In the genomic region with DNA sequence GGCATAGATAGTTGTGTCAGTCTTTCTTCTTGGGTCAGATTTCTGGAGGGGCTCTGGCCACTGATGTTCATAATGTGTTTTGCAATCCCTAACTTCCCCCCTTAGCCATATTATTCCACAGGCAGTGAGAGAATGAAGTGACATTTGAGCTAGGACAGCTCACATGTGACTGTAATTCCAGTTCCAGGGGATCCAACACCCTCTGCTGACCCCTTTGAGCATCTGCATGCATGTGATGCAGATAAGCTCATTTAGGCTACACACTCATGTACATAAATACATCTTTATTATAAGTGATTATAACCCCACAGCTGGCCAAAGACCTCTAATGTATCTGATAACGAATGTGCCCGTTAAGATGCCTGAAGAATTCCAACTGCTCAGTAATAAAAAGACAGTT, we compare ENCODE assay signal across 16 mouse cellular contexts. TPM values are rescaled to one million over a fixed set of nuclear protein-coding genes. Genes with fewer than 3 reads are reported as not detected.
"Had no signal": no experiment of that assay in that cellular context is flagged by ENCODE, and none has a peak within 500 bp of the region (broad histone marks: within the 10 kb centered on the region; RNA-seq: fewer than 3 reads in every experiment).

No protein-coding gene starts in this region.

- H3K36me3 ChIP-seq: liver, embryonic 13.5 days; liver, embryonic 15.5 days; midbrain, embryonic 13.5 days; midbrain, embryonic 15.5 days; neural tube, embryonic 12.5 days; stomach, embryonic 15.5 days had no signal

- H3K9ac ChIP-seq: liver, embryonic 13.5 days; liver, embryonic 15.5 days; liver, postnatal 0 days; midbrain, embryonic 13.5 days; midbrain, embryonic 15.5 days; neural tube, embryonic 12.5 days; stomach, embryonic 15.5 days had no signal

- H3K4me1 ChIP-seq: liver, embryonic 13.5 days; liver, embryonic 15.5 days; megakaryocyte, embryonic 14.5 days had no signal

- DNase-seq: liver, embryonic 13.5 days; liver, postnatal 0 days; right cerebral cortex, postnatal 14 days; thymus, adult 2 months; thymus, postnatal 25 days; thymus, postnatal 4 days had no signal

- H3K4me3 ChIP-seq: liver, embryonic 13.5 days; liver, embryonic 15.5 days; megakaryocyte, embryonic 14.5 days; midbrain, embryonic 13.5 days; midbrain, embryonic 15.5 days; neural tube, embryonic 12.5 days; stomach, embryonic 15.5 days had no signal

- H3K4me2 ChIP-seq: liver, embryonic 11.5 days; liver, embryonic 13.5 days; liver, embryonic 15.5 days; midbrain, embryonic 11.5 days; midbrain, embryonic 13.5 days; midbrain, embryonic 15.5 days; neural tube, embryonic 12.5 days; stomach, embryonic 15.5 days had no signal

- H3K27me3 ChIP-seq: liver, embryonic 13.5 days; liver, embryonic 15.5 days; midbrain, embryonic 13.5 days; midbrain, embryonic 15.5 days; neural tube, embryonic 12.5 days; stomach, embryonic 15.5 days had no signal

- H3K9me3 ChIP-seq: liver, embryonic 13.5 days; liver, embryonic 15.5 days; midbrain, embryonic 13.5 days; midbrain, embryonic 15.5 days; neural tube, embryonic 12.5 days; stomach, embryonic 15.5 days had no signal

- H3K27ac ChIP-seq: liver, embryonic 13.5 days; liver, embryonic 15.5 days; macrophage; midbrain, embryonic 13.5 days; midbrain, embryonic 15.5 days; neural tube, embryonic 12.5 days; stomach, postnatal 0 days had no signal

- ATAC-seq: liver, postnatal 0 days; midbrain, embryonic 13.5 days; midbrain, embryonic 15.5 days had no signal

RNA-seq across cellular contexts. Expression of gene Adamts17, which starts 33.7 kb away (rescaled TPM):
- polyA plus RNA-seq: macrophage had no signal
